Mouse (Mus musculus) spleen, adult 12 weeks (tissue): ENCODE results near the gene Vwde.

Source experiments
- DNase-seq: peaks from one replicate; pipeline ENCODE4 v3.0.0; 2022; ENCODE audit warnings: low spot score

Gene Vwde

DNA sequence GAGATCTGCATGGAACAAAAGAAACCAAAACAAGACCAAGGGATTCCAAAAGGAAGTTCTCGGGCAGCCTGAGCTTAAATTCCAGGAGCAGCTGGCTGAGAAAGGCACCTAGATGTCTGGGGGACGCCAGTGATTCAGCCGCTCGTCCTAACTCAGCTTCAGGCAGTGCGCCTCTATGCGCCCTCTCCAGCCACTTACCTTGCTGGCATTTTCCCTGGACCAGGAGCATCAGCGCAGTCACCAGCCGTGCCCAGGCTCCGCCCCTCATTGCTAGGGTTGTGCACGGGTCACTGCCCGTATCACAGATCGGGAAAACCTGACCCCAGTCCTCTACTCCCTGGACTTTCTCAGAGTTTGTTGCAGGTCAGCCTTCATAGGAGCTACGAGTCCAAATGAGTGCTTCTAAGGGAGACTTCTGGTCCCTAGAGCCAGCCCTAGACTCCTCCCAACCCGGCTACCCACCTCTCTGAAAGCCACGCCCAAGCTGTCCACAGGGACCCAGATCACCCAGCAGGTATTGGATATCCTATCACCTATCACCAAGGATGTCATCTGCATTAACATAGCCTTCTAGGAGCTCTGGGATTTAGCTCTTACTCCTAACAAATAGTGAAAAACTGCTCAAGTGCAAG is at the start of gene Vwde:
Gene Vwde, minus strand, starts transcription at position 370 of the 632 bp plus-strand sequence.
- DNase-seq = no peak

DNA sequence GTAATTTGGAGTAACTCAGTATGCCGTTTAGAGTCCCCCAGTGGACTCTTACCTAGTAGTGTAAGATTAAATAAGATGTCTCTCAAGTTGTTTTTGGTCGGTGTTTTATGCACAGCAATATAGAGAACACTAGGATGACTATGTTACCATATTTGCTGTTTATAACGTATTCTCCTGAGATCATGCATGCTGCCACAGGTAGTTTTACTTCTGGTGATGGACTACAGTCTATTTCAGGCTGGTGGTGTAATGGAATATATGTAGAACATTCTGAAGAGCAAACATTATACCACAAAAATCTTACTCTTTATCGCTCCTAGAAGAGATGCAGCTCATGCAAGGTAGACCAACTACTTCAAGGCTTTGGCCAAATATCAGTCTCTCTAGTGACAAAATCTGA is 30.6 kb upstream of the Vwde start:
- no peak for DNase-seq

DNA sequence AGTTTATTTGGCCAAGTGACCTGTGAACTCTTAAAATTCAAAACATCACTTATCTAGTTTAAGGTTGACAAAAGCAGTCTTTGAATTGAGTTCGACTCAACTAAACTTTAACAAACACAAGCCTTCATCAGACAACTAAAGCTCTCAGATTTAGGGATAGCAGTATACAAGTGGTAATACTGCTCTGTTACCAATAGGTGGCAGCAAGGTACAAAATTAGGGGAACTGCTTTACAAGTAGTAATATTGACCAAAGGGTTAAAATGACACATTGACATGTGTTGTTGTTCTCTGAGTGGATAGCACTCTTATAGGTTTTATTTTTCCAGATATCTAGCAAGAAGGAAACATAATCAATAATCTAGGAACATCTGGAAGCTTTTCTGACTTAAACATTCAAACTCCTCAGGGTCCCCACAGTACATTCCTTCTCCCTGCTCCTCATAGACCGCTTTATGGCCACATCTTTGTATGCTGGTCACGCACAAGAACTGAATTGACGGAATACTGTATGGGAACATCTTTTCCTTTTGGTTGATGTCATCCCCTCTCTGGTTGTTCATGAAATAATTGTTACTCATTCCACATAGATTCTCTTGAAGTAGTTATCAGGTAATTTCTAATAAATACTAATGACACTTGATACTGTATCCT is 23.7 kb upstream of the Vwde start:
- no peak for DNase-seq

DNA sequence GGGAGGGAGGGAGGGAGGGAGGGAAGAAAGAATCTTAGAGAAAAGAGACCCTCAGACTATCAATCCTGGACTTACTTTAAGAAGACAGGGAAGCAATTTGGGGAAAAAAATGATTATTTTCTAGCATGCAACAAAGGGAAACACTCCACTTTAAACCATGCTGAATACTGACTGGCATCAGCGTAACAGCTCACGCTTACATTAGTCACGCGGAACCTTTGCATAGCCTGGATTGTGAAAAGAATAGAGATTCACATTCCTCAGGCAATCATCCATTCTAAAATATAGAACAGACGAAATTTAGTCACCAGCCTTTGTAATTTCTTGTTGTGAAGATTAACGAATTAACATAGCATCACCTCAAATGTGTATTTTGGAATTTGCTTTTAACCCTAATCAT is 18.6 kb downstream of the Vwde start:
- DNase-seq = no peak

DNA sequence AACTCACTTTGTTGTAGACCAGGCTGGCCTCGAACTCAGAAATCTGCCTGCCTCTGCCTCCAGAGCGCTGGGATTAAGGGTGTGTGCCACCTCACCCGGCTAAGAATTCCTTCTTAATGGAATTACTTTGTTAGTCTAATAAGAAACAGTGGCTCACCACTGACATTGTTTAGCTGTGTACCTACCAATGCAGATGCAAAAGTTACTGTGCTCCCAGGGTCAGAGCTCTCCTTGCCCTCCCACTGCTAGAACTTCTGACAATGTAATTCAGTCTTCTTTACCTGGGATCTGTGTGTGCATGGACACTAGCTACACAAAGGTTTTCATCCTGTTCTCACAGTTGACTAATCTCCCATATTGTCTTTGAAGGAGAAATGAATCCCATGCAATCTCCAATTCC is 27.3 kb downstream of the Vwde start:
- DNase-seq = no peak

DNA sequence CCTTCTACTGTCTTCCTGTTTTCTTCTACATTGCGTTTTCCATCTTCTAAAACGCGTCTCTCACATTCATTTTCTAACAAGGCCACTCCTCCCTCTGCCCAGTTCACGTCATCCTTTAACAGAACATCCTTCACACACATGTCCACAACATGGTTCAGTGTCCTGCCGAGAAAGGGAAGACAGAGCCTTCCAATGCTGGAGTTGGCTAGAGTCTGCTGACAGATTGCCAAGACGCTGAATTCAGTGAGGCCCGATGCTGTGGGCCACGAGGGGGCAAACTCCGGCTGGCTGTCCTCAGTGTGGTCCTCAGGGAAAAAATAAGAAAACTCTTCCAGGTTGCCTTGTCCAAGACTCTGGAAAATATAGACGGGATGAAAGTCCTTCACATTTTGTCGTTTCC is 37.9 kb downstream of the Vwde start:
- DNase-seq = no peak

DNA sequence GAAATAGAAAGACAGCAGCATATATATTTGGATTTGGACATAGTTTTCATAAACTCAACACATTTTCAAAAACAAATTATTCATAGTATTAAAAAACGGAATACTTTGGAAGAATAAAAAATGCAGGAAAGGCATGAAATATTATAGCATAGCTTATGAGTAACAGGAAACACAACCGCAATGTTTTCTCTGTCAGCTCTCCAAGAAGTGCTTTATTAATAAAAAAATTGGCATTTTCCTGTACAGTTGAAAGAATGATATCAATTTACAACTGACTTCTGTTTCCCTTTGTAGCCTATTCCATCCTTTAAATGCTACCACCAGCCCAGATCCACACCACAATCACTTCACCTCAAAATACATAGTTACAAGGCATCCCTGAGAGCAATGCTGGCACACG is 44.7 kb downstream of the Vwde start:
- no peak for DNase-seq

DNA sequence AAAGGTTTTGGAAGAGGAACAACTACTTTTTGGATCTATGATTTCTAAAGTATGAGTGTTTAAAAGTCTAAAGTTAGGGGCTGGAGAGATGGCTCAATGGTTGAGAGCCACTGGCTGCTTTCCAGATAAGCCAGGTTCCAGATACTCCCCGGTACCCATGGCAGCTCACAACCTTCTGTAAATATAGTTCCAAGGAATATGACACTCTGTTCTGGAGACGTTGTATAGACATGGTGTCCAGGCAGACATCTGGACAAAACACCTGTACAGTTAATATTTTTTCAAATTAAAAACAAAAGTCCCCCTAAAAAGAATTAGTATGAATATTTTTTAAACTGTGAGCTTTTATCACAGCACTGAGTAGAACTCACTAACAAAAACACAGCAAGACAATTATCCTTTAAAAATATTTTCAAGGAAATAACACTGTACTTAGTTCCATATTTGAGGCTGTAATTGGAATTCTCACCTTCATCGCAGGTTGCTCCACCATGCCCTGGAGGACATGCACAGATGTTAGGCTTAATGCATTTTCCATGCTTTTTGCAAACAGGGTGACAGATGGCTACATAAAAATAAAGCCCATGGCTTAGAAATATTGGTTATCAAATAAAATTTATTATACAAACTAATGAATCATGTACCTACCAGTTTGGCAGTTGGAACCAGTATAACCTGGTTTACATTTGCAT is 55.2 kb downstream of the Vwde start:
- no peak for DNase-seq

DNA sequence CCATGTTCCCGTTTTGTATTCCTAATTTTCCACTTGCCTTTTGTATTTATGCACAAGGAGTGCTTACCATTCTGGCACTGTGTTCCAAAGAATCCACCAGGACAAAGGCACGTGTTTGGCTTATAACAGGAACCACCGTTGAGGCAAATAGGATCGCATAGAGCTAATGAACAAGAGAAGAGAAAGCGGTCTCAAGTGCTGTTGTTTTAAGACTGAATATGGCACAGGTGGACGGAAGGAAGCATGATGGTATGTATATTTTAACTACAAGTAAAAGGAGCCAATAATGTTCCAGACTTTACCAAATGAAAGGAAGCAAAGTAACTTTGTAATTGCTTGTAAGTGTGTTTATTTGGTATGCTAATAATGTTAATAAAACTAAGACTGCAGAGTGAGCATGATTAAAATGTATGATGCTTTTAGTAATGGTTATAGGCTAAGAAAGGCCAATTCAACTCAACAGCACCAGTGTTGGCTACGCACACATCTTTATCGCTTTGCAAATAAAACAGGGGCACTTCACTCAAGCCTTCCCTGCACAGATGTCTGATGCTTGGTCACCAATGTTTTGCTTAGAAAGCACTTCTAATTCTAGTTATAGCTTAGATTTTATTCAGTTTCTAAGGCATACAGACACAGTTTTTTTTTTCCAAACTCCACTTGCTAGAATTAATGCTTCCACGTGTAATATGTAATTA is 58.4 kb downstream of the Vwde start:
- no peak for DNase-seq

DNA sequence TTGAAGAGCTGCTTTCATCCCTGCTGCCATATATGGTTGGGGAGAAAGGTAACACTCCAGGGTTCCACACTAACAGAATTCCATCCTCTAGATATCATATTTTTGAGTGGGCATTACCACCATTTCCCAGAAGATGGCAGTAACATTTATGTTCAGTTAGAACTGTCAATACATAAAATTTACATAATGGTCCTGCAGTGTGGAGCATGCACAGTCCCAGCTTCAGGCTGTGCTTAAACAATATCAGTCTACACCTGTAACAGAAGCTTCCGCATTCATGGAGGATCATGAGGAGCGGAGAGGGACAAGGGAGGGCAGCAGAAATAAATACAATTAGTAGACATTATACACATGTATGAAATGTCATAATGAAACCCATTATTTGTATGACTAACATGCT is 65.3 kb downstream of the Vwde start:
- DNase-seq = no peak

DNA sequence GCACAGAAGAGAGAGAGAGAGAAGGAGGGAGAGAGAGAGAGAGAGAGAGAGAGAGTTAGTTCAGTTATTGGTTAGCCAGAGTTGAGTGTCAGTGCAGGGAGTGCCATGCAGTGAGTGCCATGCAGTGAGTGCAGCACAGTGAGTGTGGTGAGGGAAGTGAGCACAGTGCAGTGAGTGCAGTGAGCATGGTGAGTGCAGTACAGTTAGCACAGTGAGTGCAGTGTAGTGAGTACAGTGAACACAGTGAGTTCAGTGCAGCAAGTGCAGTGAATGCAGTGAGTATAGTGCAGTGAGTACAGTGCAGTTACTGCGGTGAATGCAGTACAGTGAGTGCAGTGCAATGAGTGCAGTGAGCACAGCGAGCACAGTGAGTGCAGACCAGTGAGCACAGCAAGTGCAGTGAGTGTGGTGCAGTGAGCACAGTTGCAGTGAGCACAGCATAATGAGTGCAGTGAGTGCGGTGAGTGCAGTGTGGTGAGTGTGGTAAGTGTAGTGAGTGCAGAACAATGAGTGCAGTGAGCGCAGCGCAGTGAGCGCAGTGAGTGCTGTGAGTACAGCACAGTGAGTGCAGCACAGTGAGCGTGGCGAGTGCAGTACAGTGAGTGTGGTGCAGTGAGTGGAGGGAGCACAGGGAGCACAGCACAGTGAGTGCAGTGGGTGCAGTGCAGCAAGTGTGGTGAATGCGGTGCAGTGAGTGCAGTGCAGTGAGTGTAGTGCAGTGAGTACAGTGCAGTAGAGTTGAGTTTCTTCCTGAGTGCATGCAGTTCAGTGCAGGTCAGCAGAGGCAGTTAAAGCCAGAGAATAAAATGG is 70.7 kb downstream of the Vwde start:
- no peak for DNase-seq

DNA sequence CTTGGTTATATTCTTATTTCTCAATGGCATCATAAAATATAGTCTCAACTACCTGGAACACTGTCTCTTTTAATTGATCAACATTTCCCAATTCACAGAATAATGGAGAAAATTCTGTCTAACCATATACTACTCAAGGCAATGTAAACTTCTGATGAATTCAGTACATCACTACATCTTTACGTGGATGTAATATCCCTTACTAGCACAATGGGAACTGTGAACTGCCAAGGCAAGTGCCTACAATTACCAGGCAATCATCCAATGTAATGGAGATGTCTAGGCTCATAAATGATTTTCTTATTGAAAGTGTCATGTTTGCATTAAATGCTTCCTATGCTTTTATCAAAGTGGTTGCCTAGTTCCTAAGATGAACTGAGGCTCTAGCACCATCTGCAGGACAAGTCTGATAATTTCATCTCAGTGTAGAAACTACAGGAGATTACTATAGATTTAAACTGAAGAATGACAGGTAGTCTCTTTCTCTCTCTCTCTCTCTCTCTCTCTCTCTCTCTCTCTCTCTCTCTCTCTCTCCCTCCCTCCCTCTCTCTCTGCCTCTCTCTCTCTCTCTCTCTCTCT is 72.6 kb downstream of the Vwde start:
- no peak for DNase-seq

DNA sequence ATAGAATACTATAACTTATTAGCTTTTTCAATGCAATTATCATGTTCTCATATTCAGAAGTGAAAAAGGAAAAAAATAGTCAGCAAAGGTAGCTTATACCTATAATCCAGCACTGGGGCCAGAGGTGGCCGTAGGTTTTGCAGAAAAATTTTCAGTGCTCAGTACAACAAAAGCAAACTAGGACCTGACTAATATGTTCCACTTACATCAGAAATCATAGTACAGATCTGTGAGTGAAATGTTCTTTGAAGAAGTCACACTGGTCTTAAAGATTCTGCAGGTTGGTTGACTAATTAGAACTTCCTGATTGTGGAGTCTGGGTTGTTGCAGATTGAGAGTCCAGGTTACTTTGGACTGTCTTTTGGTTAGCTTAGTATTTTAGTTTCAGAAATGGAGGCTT is 87.5 kb downstream of the Vwde start:
- DNase-seq = no peak

DNA sequence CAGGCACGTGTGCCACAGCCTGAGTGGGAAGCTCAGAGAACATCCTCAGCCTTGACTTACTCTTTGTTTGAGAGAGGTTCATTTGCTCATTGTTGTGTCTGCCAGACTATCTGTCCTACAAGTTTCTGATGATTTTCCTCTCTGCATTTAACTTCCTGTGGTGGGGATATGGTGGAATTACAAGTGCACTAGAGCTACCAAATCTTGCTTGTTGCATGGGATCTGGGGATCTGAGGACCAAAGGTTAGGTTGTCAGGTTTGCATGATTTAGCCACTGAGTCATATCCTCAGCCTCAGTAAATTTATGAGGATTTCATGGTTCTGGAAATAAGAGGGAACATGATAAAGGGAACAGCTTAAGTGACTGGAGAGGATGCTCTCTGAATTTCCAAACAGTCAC is 116.1 kb downstream of the Vwde start:
- DNase-seq = no peak
